Mouse (Mus musculus) intestine, embryonic 16.5 days (tissue): ENCODE results near the gene Spata48. TPM values are rescaled to one million over a fixed set of nuclear protein-coding genes. Genes with fewer than 3 reads are reported as not detected.
A peak's percentile ranks its signal among the peaks of the same experiment; 100 is the strongest.

Source experiments
- ATAC-seq: fragments of 200-750 bp; cut with Nextera tagmentation; 2 replicates; pipeline ENCODE4 v1.8.0; 2017; ENCODE audit warnings: moderate TSS enrichment, moderate library complexity
- H3K27ac ChIP-seq: fragments of 300-500 bp; sonication (generic); 2 replicates; pipeline ENCODE4 v1.5.1; 2014; ENCODE audit warnings: mild to moderate bottlenecking, low read length
- H3K27me3 ChIP-seq: fragments of 300-500 bp; sonication (generic); replicated peaks from 2 replicates; pipeline ENCODE4 v1.6.1; 2014; ENCODE audit warnings: low read length, control low read depth, mixed read lengths; ENCODE audit not compliant: control insufficient read depth, insufficient read depth
- H3K36me3 ChIP-seq: fragments of 300-500 bp; sonication (generic); 2 replicates; pipeline ENCODE4 v1.6.1; 2014; ENCODE audit warnings: low read length, control low read depth; ENCODE audit not compliant: control insufficient read depth, insufficient read depth
- H3K4me1 ChIP-seq: fragments of 300-500 bp; sonication (generic); 2 replicates; pipeline ENCODE4 v1.6.1; 2014; ENCODE audit warnings: low read length, control low read depth, mixed read lengths; ENCODE audit not compliant: control insufficient read depth, insufficient read depth
- H3K4me2 ChIP-seq: fragments of 300-500 bp; sonication (generic); 2 replicates; pipeline ENCODE4 v1.6.1; 2014; ENCODE audit warnings: low read depth, low read length, control low read depth
- H3K4me3 ChIP-seq: fragments of 300-500 bp; sonication (generic); 2 replicates; pipeline ENCODE4 v1.5.1; 2014; ENCODE audit warnings: mild to moderate bottlenecking, low read length
- H3K9ac ChIP-seq: fragments of 300-500 bp; sonication (generic); 2 replicates; pipeline ENCODE4 v1.6.1; 2014; ENCODE audit warnings: low read depth, low read length
- H3K9me3 ChIP-seq: fragments of 300-500 bp; sonication (generic); 2 replicates; pipeline ENCODE4 v1.6.1; 2016; ENCODE audit warnings: low read length, control low read depth; ENCODE audit not compliant: control insufficient read depth
- WGBS: fragments of 180-500 bp; shearing (Covaris S2); extraction: QIAGEN DNeasy Blood & Tissue Kit; methylation state at CpG from one replicate; pipeline ENCODE4 v1.1.7; 2014; 5-methylcytosine and 5-hydroxymethylcytosine counted together
- polyA plus RNA-seq: library from polyadenylated mRNA; unstranded; fragments of >200 nt; fragmentation: Nextera tagmentation; extraction: Ambion mirVana; gene quantifications from 2 replicates; pipeline ENCODE4 v1.2.1, GENCODE M21; 2015

Spata48 gene
- polyA plus RNA-seq: 0.45 and 0.61 TPM in 2 replicates

DNA sequence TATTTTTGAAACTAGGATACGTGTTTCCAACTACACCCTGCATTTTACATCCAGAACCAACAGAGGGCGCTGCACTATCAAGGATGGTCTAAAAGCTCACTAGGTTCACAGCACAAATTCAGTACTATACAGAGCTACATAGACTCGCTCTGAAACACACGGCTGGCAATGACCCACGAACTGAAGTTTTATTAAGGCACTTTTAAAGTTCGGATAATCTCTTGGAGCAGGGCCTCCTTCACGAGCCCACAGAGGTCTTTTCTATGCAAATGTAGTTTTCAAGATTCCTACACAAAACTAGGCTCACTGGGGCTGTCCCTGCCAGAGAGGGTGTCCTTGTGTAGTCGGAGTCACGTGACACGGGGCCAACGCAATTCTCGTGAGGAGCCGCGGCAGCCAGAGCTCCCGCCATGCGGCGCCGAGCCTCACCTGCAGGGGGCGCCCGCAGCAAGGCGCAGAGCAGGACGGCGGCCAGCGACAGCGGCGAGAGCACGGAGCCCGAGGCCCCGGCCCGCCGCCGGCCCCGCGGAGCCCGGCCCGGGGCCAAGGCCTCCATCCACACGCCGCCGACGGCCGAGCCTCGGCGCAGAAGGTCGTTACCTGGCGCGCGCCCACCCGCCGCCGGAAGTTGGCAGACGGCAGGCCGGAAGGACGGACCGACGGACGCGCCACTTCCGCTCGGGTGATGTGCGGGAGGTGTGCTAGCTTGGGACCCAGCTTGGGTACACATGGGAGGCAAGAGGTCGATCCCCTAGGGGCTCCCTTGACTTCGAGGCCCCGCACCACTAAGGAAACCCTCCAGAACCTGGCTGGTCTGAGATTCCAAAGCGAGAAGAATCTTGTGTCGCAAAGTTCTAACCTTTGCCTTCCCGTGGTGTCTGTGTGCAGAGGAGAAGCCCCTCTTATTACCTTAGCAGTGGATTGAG, at the start of gene Spata48, which contains the start of gene Zpbp:
Gene Spata48 (plus strand): TSS at position 460 of the 926 bp plus-strand sequence.
Gene Zpbp (minus strand): TSS at position 774 of the 926 bp plus-strand sequence.
- H3K4me2 ChIP-seq: peak within 1 kb of the TSS; percentile 87
- ATAC-seq: peak; percentile 99
- peak within 1 kb of the TSS; percentile 62 for H3K27ac ChIP-seq
- no peaks in the 10 kb centered on the region for H3K27me3 ChIP-seq
- H3K9ac ChIP-seq: peak within 1 kb of the TSS; percentile 77
- H3K4me1 ChIP-seq: no peaks in the 10 kb centered on the region
- H3K36me3 ChIP-seq: no peaks in the 10 kb centered on the region
- H3K9me3 ChIP-seq: no peaks in the 10 kb centered on the region
- 2% methylated on average over 57 of the region's 66 CpGs for WGBS
- peak within 1 kb of the TSS; percentile 63 for H3K4me3 ChIP-seq

DNA sequence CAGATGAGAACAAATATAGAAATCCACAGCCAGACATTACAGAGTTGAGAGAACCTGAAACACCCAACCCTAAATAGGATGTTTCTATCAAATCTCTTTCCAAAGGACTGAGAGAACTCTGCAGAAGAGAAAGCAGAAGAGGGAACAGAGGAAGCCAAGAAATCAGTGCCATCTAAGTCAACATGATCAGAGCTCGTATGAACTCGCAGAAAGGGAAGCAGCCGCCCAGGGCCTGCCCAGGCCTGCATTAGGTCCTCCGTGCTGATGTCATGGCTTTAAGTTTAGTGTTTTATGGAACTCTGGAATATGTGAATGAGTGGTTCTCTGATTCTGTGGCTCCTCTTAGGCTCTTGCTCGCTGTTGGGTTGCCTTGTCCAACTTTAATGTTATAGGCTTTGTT, 47.7 kb upstream of the Spata48 start:
- H3K36me3 ChIP-seq: no peaks in the 10 kb centered on the region
- no peaks in the 10 kb centered on the region for H3K27me3 ChIP-seq
- ATAC-seq: no peak
- 87% methylated on average over 5 of the region's 5 CpGs for WGBS
- no peaks in the 10 kb centered on the region for H3K4me1 ChIP-seq
- no peak overlapping the region for H3K4me2 ChIP-seq
- H3K4me3 ChIP-seq: no peak overlapping the region
- H3K9ac ChIP-seq: no peak overlapping the region
- H3K9me3 ChIP-seq: no peaks in the 10 kb centered on the region
- H3K27ac ChIP-seq: no peak overlapping the region

DNA sequence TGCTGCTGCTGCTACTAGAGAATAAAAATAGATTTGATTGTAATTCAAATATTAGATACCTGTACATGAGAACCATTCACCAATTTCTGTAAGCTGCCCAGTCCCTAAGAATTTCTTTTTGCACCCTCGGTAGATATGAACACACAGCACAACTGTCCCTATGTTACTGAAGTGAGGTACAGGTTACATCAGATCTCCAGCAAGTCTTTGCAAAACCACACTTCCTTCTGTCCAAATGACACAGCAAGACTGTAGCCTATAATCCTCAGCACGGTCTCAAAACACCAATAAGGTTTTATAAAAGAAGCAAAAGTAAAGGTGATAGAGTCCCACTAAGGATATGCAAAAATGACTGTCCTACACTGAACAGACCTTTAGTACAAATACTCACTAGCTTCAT, 44.5 kb upstream of the Spata48 start:
- no peak overlapping the region for H3K4me3 ChIP-seq
- ATAC-seq: no peak
- H3K27ac ChIP-seq: no peak overlapping the region
- H3K9me3 ChIP-seq: no peaks in the 10 kb centered on the region
- no peaks in the 10 kb centered on the region for H3K36me3 ChIP-seq
- no peak overlapping the region for H3K4me2 ChIP-seq
- H3K27me3 ChIP-seq: no peaks in the 10 kb centered on the region
- H3K9ac ChIP-seq: no peak overlapping the region
- WGBS: 81% methylated on average over 2 of the region's 2 CpGs
- no peaks in the 10 kb centered on the region for H3K4me1 ChIP-seq

DNA sequence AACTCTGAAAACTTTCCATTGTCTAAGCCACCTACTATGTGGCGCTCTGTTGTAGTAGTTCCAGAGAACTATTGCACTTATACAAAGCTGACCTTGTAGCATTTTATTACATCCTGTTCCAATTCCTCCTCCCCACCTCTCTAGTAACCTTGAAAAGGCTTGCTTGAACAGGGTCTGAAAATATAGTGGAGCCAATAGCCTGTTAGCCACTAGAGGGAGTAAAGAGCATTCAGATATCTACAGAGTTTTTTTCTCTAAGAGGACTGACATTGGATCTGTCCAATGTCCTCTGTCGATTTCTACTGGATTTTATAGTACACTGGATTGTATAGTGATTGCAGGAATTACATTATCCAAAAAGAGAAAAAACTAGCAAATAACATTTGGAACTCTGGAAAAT, 6.9 kb upstream of the Spata48 start:
- H3K27ac ChIP-seq: no peak overlapping the region
- H3K4me1 ChIP-seq: no peaks in the 10 kb centered on the region
- 31% methylated on average over 2 of the region's 2 CpGs for WGBS
- H3K4me2 ChIP-seq: no peak overlapping the region
- H3K9ac ChIP-seq: no peak overlapping the region
- no peaks in the 10 kb centered on the region for H3K9me3 ChIP-seq
- no peaks in the 10 kb centered on the region for H3K27me3 ChIP-seq
- no peaks in the 10 kb centered on the region for H3K36me3 ChIP-seq
- ATAC-seq: 0 out of 2 replicates have a peak, but pooled peaks have one; percentile 40
- H3K4me3 ChIP-seq: no peak overlapping the region

DNA sequence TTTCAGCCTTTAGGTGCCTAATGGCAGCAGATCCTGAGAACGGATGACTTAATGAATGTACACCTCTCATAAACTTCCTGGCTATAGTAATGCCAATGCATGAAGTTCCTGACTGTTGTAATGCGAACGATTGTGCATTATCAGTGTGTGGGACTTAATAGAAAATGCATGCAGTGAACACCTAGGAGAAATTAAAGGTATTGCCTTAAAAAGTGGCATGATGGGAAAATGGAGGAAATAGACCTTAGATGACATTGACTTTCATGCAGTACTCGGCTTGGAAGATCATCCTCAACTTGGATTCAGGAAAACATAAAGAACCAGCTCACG, 632 bp downstream of the Spata48 start:
- Histone ChIP-seq H3K9me3 (no peaks in the 10 kb centered on the region), H3K4me1 (no peaks in the 10 kb centered on the region), H3K9ac (peak overlapping the region; percentile 77), H3K4me2 (peak overlapping the region; percentile 87), H3K4me3 (peak overlapping the region; percentile 63), H3K27me3 (no peaks in the 10 kb centered on the region), H3K36me3 (no peaks in the 10 kb centered on the region), H3K27ac (peak overlapping the region; percentile 62; the same call in 1 of the 2 replicates)
- WGBS: 73% methylated on average over 5 of the region's 5 CpGs
- ATAC-seq: no peak

DNA sequence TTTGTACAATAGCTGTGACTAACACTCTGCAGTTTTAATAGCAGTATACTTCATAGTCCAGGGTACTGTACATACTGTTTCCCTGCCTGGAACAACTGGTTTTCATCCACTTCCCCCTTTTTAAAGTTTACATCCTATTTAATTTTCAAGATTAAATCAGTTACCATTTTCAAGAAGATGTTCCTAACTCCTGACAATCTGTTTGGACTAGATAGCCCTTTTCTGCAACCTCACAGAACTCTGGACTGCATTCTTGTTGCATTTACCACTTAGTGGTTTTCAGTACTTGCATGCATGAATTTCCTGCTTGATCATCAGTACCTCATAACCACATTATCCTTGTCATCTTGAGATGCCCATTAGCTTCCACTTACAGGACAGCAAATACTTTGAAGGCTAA, 7.0 kb downstream of the Spata48 start:
- Histone ChIP-seq H3K4me2 (no peak overlapping the region), H3K27ac (no peak overlapping the region), H3K36me3 (no peaks in the 10 kb centered on the region), H3K4me1 (no peaks in the 10 kb centered on the region), H3K9me3 (no peaks in the 10 kb centered on the region), H3K27me3 (no peaks in the 10 kb centered on the region), H3K4me3 (no peak overlapping the region), H3K9ac (no peak overlapping the region)
- ATAC-seq: no peak

DNA sequence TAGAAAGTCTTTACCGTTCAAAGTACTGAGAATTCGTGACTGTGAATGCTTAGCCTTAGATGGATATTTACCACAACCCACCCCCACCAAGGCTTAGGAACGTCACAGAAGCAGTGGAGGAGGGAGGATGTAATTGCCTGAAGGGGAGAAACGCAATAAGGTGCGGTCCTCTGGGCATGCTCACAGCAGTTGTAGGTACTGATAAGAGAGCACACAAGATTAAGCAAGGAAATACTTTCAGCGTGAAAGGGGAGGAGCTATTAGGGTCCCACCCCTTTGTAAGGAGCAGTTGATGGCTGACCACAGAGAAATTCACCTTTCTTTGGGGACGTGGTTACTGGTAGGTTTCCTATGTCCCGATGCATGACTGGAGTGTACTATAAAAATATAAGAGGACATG, 22.5 kb downstream of the Spata48 start:
- H3K36me3 ChIP-seq: no peaks in the 10 kb centered on the region
- no peak overlapping the region for H3K4me2 ChIP-seq
- H3K4me1 ChIP-seq: no peaks in the 10 kb centered on the region
- no peak overlapping the region for H3K4me3 ChIP-seq
- WGBS: 47% methylated on average over 8 of the region's 8 CpGs
- H3K9ac ChIP-seq: no peak overlapping the region
- H3K27ac ChIP-seq: no peak overlapping the region
- no peak for ATAC-seq
- no peaks in the 10 kb centered on the region for H3K27me3 ChIP-seq
- H3K9me3 ChIP-seq: no peaks in the 10 kb centered on the region

DNA sequence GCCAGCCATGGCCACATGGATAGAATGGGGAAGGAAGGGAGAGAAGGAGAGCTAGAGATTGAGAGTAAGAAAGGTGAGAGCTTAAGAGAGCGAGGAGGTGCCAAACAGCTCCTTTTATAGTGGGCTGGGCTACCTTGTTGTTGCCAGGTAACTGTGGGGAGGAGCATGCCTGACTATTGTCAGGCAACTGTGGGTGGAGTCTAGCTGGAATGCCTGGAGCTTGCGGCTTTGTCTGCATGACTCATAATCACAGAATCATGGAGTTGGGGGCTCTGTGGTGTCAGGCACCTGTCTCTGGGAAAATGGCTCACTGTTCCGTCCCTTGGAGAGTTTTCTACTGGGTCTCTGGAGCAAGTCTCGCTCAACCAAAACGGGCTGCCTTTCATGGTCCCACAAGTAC, 30.1 kb downstream of the Spata48 start:
- H3K4me2 ChIP-seq: no peak overlapping the region
- ATAC-seq: no peak
- 65% methylated on average over 5 of the region's 5 CpGs for WGBS

DNA sequence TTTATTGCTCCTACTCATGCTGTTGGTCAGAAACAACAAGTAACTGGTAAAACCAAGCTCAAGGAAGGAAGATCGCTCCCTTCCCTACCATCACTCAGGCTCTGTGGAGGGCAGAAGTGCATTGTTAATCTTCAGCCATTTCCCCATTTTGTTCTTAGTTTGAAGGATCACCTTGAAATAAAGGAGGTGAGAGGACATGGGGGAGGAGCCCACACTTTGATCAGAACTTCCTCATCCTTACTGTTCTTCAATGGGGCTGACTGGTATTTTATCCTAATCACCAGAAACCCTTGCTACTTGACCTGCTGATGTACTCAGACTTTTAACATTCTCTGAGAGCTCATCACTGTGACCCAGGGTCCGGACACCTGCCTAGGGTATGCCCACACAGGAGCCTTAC, 33.8 kb downstream of the Spata48 start:
- H3K4me3 ChIP-seq: no peak overlapping the region
- no peak overlapping the region for H3K27ac ChIP-seq
- H3K9ac ChIP-seq: no peak overlapping the region
- no peak for ATAC-seq
- H3K27me3 ChIP-seq: no peaks in the 10 kb centered on the region
- H3K36me3 ChIP-seq: no peaks in the 10 kb centered on the region
- no peak overlapping the region for H3K4me2 ChIP-seq
- no peaks in the 10 kb centered on the region for H3K9me3 ChIP-seq
- H3K4me1 ChIP-seq: no peaks in the 10 kb centered on the region
- 89% methylated on average over 2 of the region's 2 CpGs for WGBS

More for the DNA sequence above, 30.1 kb downstream of the Spata48 start:
- Histone ChIP-seq H3K4me1 (no peaks in the 10 kb centered on the region), H3K9ac (no peak overlapping the region), H3K4me3 (no peak overlapping the region), H3K27ac (no peak overlapping the region), H3K9me3 (no peaks in the 10 kb centered on the region), H3K27me3 (no peaks in the 10 kb centered on the region), H3K36me3 (no peaks in the 10 kb centered on the region)
